Mouse (Mus musculus) ES-Bruce4 (cell line): ENCODE results near the gene Katna1. TPM values are rescaled to one million over a fixed set of nuclear protein-coding genes. Genes with fewer than 3 reads are reported as not detected.
A peak's percentile ranks its signal among the peaks of the same experiment; 100 is the strongest.

Experiments used
- H3K27ac ChIP-seq: 2 replicates; pipeline ENCODE4 v1.5.1; 2012; ENCODE audit warnings: low read length, inconsistent platforms; ENCODE audit not compliant: insufficient read depth
- H3K27me3 ChIP-seq: 2 replicates; pipeline ENCODE4 v1.6.1; 2012; ENCODE audit warnings: mild to moderate bottlenecking, low read length, inconsistent platforms; ENCODE audit not compliant: control insufficient read depth, poor library complexity, insufficient read depth, severe bottlenecking
- H3K36me3 ChIP-seq: 2 replicates; pipeline ENCODE4 v1.6.1; 2012; ENCODE audit warnings: inconsistent platforms, mild to moderate bottlenecking, low read length, moderate library complexity; ENCODE audit not compliant: control insufficient read depth, poor library complexity, insufficient read depth, severe bottlenecking
- H3K4me1 ChIP-seq: one replicate; pipeline ENCODE4 v1.8.1; 2011; ENCODE audit warnings: low read length; ENCODE audit not compliant: control insufficient read depth, insufficient read depth
- H3K4me3 ChIP-seq: 2 replicates; pipeline ENCODE4 v1.5.1; 2011; ENCODE audit warnings: low read depth, mild to moderate bottlenecking, low read length
- H3K9ac ChIP-seq: 2 replicates; pipeline ENCODE4 v1.6.1; 2012; ENCODE audit warnings: low read depth, mild to moderate bottlenecking, inconsistent platforms; ENCODE audit not compliant: poor library complexity, severe bottlenecking
- H3K9me3 ChIP-seq: replicated peaks from 2 replicates; pipeline ENCODE4 v1.6.1; 2012; ENCODE audit warnings: mild to moderate bottlenecking, low read length, inconsistent platforms; ENCODE audit not compliant: control insufficient read depth, poor library complexity, insufficient read depth, severe bottlenecking
- CTCF ChIP-seq: IDR thresholded peaks from one replicate; pipeline ENCODE4 v1.8.1; 2011; ENCODE audit warnings: low read depth, low read length
- EP300 ChIP-seq: IDR thresholded peaks from 2 replicates; pipeline ENCODE4 v1.6.1; 2011; ENCODE audit warnings: low read depth, low read length; ENCODE audit not compliant: insufficient read depth
- POLR2A ChIP-seq: IDR thresholded peaks from one replicate; pipeline ENCODE4 v1.8.1; 2011; ENCODE audit warnings: low read length; ENCODE audit not compliant: insufficient read depth
- polyA plus RNA-seq: library from polyadenylated mRNA; stranded (reverse); fragments of >200 nt; gene quantifications from 2 replicates; pipeline ENCODE4 v1.2.4, GENCODE M21; 2011; ENCODE audit warnings: low read depth; ENCODE audit not compliant: missing spikeins, insufficient read depth, insufficient read length

The Katna1 gene
- polyA plus RNA-seq, 1 experiment, result 59.1 TPM

DNA sequence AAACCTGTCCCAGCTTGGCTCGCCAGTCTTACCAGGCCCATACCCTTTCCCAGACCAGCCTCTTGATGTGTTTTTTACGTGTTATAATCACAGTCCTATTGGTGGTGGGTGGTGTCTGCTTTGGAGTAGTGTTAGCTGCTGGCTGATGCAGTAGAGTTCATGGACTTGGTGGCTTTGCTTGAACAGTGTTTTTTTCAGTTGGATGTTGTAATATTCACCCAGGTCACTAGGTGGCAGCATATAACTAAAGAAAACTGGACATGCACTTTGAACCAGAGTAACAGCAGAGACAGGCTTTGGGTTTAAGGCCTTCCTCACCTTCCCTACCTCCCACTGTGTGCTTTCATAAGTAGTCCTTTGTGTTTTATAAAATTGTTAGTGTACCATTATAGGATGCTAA, 84.1 kb downstream of the Katna1 start:
- Histone ChIP-seq H3K4me1 (no peaks in the 10 kb centered on the region), H3K9ac (no peak overlapping the region), H3K36me3 (peaks cover 22% of the 10 kb centered on the region), H3K4me3 (no peak overlapping the region), H3K27me3 (no peaks in the 10 kb centered on the region), H3K27ac (no peak overlapping the region), H3K9me3 (no peaks in the 10 kb centered on the region)
- TF ChIP-seq CTCF (peak; percentile 27), POLR2A (no peak), EP300 (no peak)

Other genes starting within 250 kb of the Katna1 start
- gene Lrp11, start 136.2 kb upstream of the Katna1 start, polyA plus RNA-seq, result 31.2 and 37.4 TPM in 2 replicates
- gene Nup43, start 58.5 kb upstream of the Katna1 start, polyA plus RNA-seq, result 92.5 and 99.6 TPM in 2 replicates
- gene Pcmt1, start 44.9 kb upstream of the Katna1 start, polyA plus RNA-seq, result 72.8 and 73.9 TPM in 2 replicates
- 18.9 and 22.0 TPM in 2 replicates for gene Lats1, start 44.8 kb upstream of the Katna1 start, polyA plus RNA-seq
- 33.6 and 39.9 TPM in 2 replicates for gene Ginm1, start 66.8 kb downstream of the Katna1 start, polyA plus RNA-seq
- gene Ppil4, start 66.9 kb downstream of the Katna1 start, polyA plus RNA-seq, result 42.3 and 42.7 TPM in 2 replicates
- gene Zc3h12d, start 106.5 kb downstream of the Katna1 start, polyA plus RNA-seq, result not detected in 2 replicates
- 101 and 102 TPM in 2 replicates for gene Tab2, start 230.2 kb downstream of the Katna1 start, polyA plus RNA-seq